Mouse (Mus musculus) neural tube, embryonic 14.5 days (tissue): ENCODE results near the gene Commd1. TPM values are rescaled to one million over a fixed set of nuclear protein-coding genes. Genes with fewer than 3 reads are reported as not detected.

Experiments
- ATAC-seq: fragments of 200-750 bp; cut with Nextera tagmentation; 2 replicates; pipeline ENCODE4 v1.8.0; 2017; ENCODE audit warnings: low read depth, mild to moderate bottlenecking, moderate TSS enrichment, moderate library complexity
- H3K27ac ChIP-seq: fragments of 300-500 bp; sonication (generic); 2 replicates; pipeline ENCODE4 v1.5.1; 2014; ENCODE audit warnings: low read depth, mild to moderate bottlenecking, control low read depth, low read length, moderate library complexity, mixed read lengths
- H3K27me3 ChIP-seq: fragments of 300-500 bp; sonication (generic); 2 replicates; pipeline ENCODE4 v1.6.1; 2014; ENCODE audit warnings: low read length; ENCODE audit not compliant: control insufficient read depth, insufficient read depth
- H3K36me3 ChIP-seq: fragments of 300-500 bp; sonication (generic); 2 replicates; pipeline ENCODE4 v1.6.1; 2014; ENCODE audit warnings: low read length, mixed read lengths; ENCODE audit not compliant: control insufficient read depth, insufficient read depth
- H3K4me1 ChIP-seq: fragments of 300-500 bp; sonication (generic); 2 replicates; pipeline ENCODE4 v1.6.1; 2014; ENCODE audit warnings: low read length; ENCODE audit not compliant: control insufficient read depth, insufficient read depth
- H3K4me2 ChIP-seq: fragments of 300-500 bp; sonication (generic); 2 replicates; pipeline ENCODE4 v1.6.1; 2014; ENCODE audit warnings: mild to moderate bottlenecking, low read depth, low read length, control low read depth
- H3K4me3 ChIP-seq: fragments of 300-500 bp; sonication (generic); 2 replicates; pipeline ENCODE4 v1.5.1; 2014; ENCODE audit warnings: low read depth, low read length, control low read depth, mixed read lengths
- H3K9ac ChIP-seq: fragments of 300-500 bp; sonication (generic); replicated peaks from 2 replicates; pipeline ENCODE4 v1.6.1; 2014; ENCODE audit warnings: low read depth, mild to moderate bottlenecking, control low read depth, low read length, mixed read lengths
- H3K9me3 ChIP-seq: fragments of 300-500 bp; sonication (generic); 2 replicates; pipeline ENCODE4 v1.6.1; 2016; ENCODE audit warnings: low read length; ENCODE audit not compliant: control insufficient read depth
- WGBS: fragments of 180-500 bp; shearing (Covaris S2); extraction: QIAGEN DNeasy Blood & Tissue Kit; methylation state at CpG from one replicate; pipeline ENCODE4 v1.1.7; 2014; 5-methylcytosine and 5-hydroxymethylcytosine counted together
- polyA plus RNA-seq: library from polyadenylated mRNA; unstranded; fragments of >200 nt; fragmentation: Nextera tagmentation; extraction: Ambion mirVana; gene quantifications from 2 replicates; pipeline ENCODE4 v1.2.1, GENCODE M21; 2014

Gene Commd1
- polyA plus RNA-seq, 1 experiment from 2014 or later = 230 TPM

DNA sequence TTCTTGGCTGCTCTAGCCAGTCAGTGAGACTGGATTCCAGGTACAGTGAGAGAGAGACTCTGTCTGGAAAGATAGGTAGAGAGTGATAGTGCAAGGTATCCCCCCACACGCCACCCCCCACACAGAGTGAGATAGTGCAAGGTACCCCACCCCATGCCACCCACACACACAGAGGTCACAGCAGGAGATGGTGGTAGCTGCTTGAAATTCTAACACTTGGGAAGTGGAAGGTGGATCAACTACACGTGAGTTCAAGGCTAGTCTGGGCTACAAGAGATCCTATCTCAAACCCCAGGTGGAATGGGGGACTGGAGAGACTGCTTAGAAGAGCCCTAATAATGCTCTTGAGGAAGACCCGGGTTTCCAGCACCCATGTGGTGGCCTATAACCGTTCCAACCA, 1.1 kb downstream of the Commd1 start:
- peaks cover 16% of the 10 kb centered on the region for H3K4me1 ChIP-seq

DNA sequence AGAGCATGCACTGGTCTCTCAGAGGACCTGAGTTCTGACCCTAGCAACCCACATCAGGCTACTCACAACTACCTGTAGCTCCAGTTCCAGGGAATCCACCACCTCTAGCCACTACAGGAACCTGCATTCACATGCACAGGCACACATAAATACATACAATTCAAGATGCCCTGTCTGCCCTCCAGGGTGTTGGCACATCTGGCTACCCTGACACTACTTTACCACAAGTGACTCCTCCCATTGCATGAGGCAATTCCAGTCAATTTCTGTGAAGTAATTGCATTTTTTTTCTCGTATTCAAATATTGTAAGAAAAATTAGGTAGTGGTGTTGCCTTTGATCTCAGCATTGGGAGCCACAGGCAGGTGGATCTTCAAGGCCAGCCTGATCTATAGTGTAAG, 3.0 kb downstream of the Commd1 start:
- H3K4me3 ChIP-seq = no peak overlapping the region
- ATAC-seq = no peak
- peaks cover 6% of the 10 kb centered on the region; the same call in 1 of the 2 replicates for H3K36me3 ChIP-seq
- peaks cover 24% of the 10 kb centered on the region for H3K4me1 ChIP-seq
- WGBS = 82% methylated on average over 1 of the region's 1 CpGs
- H3K27me3 ChIP-seq = no peaks in the 10 kb centered on the region
- H3K9ac ChIP-seq = no peak overlapping the region
- no peaks in the 10 kb centered on the region for H3K9me3 ChIP-seq
- no peak overlapping the region for H3K4me2 ChIP-seq
- no peak overlapping the region for H3K27ac ChIP-seq

More for the DNA sequence above, 1.1 kb downstream of the Commd1 start:
- no peak overlapping the region for H3K27ac ChIP-seq
- H3K9me3 ChIP-seq = no peaks in the 10 kb centered on the region
- ATAC-seq = no peak
- peak overlapping the region; percentile 71 for H3K4me2 ChIP-seq
- H3K27me3 ChIP-seq = no peaks in the 10 kb centered on the region
- peak overlapping the region; percentile 64 for H3K4me3 ChIP-seq
- H3K9ac ChIP-seq = no peak overlapping the region
- peaks cover 6% of the 10 kb centered on the region; the same call in 1 of the 2 replicates for H3K36me3 ChIP-seq
- WGBS = 48% methylated on average over 4 of the region's 4 CpGs

DNA sequence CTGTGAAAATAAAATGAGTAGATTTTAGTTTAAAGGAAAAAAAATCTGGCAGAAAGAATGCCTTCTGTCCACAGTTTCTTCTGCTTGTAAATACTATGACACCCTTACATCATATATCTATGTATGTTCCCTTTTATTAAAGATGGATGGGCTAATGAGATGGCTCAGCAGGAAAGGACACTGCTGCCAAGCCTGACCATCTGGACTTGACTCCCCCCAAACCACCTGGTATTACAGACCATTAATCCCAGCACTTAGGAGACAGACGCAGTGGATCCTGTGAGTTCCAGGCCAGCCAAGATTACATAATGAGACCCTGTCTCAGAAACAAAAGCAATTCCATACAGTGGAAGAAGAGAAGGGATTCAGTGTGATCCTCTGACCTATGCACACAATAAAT, 3.5 kb downstream of the Commd1 start:
- 28% methylated on average over 1 of the region's 1 CpGs for WGBS
- Histone ChIP-seq H3K36me3 (peaks cover 6% of the 10 kb centered on the region; the same call in 1 of the 2 replicates), H3K9ac (no peak overlapping the region), H3K4me1 (peaks cover 24% of the 10 kb centered on the region), H3K9me3 (no peaks in the 10 kb centered on the region), H3K4me2 (no peak overlapping the region), H3K27me3 (no peaks in the 10 kb centered on the region), H3K4me3 (no peak overlapping the region), H3K27ac (no peak overlapping the region)
- ATAC-seq = no peak

DNA sequence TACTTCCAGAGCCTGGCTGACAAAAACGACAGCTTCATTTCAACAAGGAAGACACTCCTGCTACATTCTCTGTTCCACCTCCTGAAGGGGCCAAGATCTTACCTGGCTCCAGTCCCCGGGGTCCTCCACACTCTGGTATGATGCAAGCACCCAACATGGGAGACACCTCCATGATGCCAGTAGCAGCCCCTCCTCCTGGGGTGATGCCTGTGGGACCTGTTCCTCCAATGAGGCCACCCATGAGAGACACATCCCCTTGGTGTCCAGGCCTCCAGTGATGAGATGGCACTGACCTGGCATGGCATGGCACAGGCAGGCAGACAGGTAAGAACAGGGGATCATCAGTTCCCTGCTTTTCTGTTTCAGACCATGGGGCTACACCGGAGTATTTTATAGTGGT, 4.0 kb downstream of the Commd1 start:
- WGBS = 97% methylated on average over 3 of the region's 3 CpGs
- no peak overlapping the region for H3K27ac ChIP-seq
- ATAC-seq = no peak
- peaks cover 6% of the 10 kb centered on the region; the same call in 1 of the 2 replicates for H3K36me3 ChIP-seq
- peaks cover 24% of the 10 kb centered on the region for H3K4me1 ChIP-seq
- no peaks in the 10 kb centered on the region for H3K27me3 ChIP-seq
- no peak overlapping the region for H3K4me2 ChIP-seq
- no peaks in the 10 kb centered on the region for H3K9me3 ChIP-seq
- H3K9ac ChIP-seq = no peak overlapping the region
- no peak overlapping the region for H3K4me3 ChIP-seq

DNA sequence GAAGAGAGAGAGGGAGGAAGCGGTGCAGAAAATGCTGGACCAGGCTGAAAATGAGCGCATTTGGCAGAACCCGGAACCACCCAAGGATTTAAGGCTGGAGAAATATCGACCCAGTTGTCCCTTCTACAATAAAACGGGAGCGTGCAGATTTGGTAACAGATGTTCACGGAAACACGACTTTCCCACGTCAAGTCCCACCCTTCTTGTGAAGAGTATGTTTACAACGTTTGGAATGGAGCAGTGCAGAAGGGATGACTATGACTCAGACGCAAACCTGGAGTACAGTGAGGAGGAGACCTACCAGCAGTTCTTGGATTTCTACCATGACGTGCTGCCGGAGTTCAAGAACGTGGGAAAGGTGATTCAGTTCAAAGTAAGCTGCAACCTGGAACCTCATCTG, 8.6 kb downstream of the Commd1 start:
- Histone ChIP-seq H3K27ac (peak overlapping the region; percentile 53), H3K4me1 (peaks cover 17% of the 10 kb centered on the region; the same call in 1 of the 2 replicates), H3K9me3 (peaks cover 9% of the 10 kb centered on the region; the same call in 1 of the 2 replicates), H3K4me2 (peak overlapping the region; percentile 63), H3K27me3 (no peaks in the 10 kb centered on the region), H3K9ac (peak overlapping the region; percentile 46; the same call in 1 of the 2 replicates), H3K4me3 (peak overlapping the region; percentile 46), H3K36me3 (peaks cover 6% of the 10 kb centered on the region; the same call in 1 of the 2 replicates)
- no peak for ATAC-seq
- 53% methylated on average over 14 of the region's 14 CpGs for WGBS

DNA sequence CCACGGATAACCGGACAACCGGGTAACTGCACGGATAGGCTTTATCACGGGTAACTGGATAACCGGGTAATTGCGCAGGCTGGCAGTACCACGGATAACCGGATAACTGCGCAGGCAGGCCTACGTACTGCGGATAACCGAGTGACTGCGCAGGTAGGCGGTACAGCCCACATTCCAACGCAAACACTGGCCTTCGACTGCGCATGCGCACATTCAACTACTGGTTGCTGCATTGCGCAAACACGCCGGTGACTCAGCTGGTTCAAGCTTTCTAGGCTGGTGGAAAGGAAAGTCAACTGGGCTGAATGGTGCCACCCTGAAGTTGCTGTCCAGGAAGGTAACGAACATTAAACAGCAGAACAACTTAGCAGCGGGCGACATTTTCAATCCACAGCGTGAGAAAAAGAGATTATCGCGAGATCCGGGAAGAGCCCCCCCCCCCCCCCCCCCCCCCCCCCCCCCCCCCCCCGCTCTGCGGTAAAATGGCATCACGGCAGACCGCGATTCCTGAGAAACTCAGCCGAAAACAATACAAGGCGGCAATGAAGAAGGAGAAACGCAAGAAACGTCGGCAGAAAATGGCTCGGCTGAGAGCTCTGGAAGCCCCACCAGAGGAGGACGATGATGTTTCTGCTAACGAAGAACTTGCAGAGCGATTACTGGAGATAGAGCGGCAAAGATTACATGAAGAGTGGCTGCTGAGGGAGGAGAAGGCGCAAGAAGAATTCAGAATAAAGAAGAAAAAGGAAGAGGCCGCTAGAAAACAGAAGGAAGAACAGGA, 9.2 kb downstream of the Commd1 start:
- Histone ChIP-seq H3K9me3 (peaks cover 9% of the 10 kb centered on the region; the same call in 1 of the 2 replicates), H3K4me3 (peak overlapping the region; percentile 56), H3K4me1 (peaks cover 16% of the 10 kb centered on the region; the same call in 1 of the 2 replicates), H3K27me3 (no peaks in the 10 kb centered on the region), H3K4me2 (peak overlapping the region; percentile 63), H3K9ac (peak overlapping the region; percentile 61), H3K27ac (peak overlapping the region; percentile 72), H3K36me3 (0 out of 2 replicates have a peak, but pooled peaks cover 1% of the 10 kb centered on the region)
- peak; percentile 73 for ATAC-seq
- 43% methylated on average over 44 of the region's 46 CpGs for WGBS

DNA sequence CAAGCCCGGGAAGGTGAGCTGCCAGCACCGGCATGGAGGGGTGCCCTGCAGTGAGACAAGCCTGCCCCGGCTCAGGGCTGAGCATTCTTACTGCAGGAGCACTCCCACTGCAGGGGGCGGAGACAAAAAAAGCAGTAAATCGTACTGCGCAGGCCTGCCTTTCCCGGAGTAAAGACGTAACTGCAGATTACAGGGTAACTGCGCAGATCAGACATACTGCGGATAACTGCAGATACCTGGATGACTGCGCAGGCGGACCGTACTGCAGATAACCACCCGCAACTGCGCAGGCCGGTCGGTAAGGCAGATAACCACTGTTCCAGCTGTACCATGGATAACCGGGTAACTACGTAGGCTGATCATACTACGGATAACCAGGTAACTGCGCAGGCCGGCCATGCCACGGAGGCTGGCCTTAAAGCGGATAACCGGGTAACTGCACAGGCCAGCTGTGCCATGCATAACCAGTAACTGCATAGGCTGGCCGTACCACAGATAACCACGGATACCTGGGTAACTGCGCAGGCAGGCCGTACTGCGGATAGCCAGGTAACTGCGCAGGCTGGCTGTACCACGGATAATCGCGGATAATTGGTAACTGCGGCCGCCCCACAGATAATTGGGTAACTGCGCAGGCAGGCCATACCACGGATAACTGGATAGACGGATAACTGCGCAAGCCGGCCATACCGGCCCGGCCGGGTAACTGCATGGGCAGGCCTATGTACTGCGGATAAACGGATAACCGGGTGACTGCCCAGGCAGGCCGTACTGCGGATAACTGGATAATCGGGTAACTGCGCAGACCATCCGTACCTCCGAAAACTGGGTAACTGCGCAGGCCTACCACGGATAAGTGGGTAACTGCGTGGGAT, 10.1 kb downstream of the Commd1 start, which contains the start of gene Zrsr1:
Gene Zrsr1 (plus strand): TSS at position 171 of the 875 bp plus-strand sequence.
- Histone ChIP-seq H3K27me3 (no peaks in the 10 kb centered on the region), H3K27ac (peak within 1 kb of the TSS; percentile 72), H3K9ac (peak within 1 kb of the TSS; percentile 61), H3K4me3 (peak within 1 kb of the TSS; percentile 56), H3K36me3 (no peaks in the 10 kb centered on the region), H3K4me1 (peaks cover 13% of the 10 kb centered on the region; the same call in 1 of the 2 replicates), H3K9me3 (peaks cover 9% of the 10 kb centered on the region; the same call in 1 of the 2 replicates), H3K4me2 (peak within 1 kb of the TSS; percentile 55)
- ATAC-seq = peak; percentile 89
- 52% methylated on average over 56 of the region's 56 CpGs for WGBS

DNA sequence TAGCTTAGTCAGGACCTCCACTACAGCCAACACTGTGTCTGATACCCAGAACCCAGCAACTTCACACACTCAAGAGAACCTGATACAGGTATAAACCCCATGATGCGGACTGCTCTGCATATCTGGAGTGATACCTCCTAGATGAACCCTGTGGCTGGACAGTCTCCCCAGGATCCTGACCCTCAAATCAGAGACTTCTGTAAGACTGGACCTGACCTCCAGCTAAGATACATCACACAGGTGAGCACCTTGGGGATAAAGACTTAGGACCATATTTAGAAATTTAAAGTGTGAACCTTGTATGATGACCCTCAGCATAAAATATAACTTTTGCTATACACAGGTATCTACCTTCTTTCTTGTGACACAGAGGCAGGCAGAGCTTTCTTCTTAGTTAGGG, 11.6 kb downstream of the Commd1 start:
- H3K9me3 ChIP-seq = peaks cover 11% of the 10 kb centered on the region; the same call in 1 of the 2 replicates
- peaks cover 3% of the 10 kb centered on the region; the same call in 1 of the 2 replicates for H3K4me1 ChIP-seq
- H3K4me2 ChIP-seq = no peak overlapping the region
- H3K27ac ChIP-seq = no peak overlapping the region
- no peak for ATAC-seq
- H3K36me3 ChIP-seq = no peaks in the 10 kb centered on the region
- no peak overlapping the region for H3K4me3 ChIP-seq
- 97% methylated on average over 1 of the region's 1 CpGs for WGBS
- no peaks in the 10 kb centered on the region for H3K27me3 ChIP-seq
- no peak overlapping the region for H3K9ac ChIP-seq
